Mouse (Mus musculus) testis, adult 2 months (tissue): ENCODE results near the gene Chchd6.

Experiments
- CTCF ChIP-seq: fragments of 200-500 bp; IDR thresholded peaks from 2 replicates; pipeline ENCODE4 v1.5.1; 2012; ENCODE audit warnings: low read depth, mild to moderate bottlenecking, inconsistent platforms, low read length, moderate library complexity; ENCODE audit not compliant: control insufficient read depth, insufficient read depth, insufficient replicate concordance
- POLR2A ChIP-seq: fragments of 200-500 bp; IDR thresholded peaks from 2 replicates; pipeline ENCODE4 v1.6.1; 2012; ENCODE audit warnings: low read depth, mild to moderate bottlenecking, inconsistent platforms, low read length, moderate library complexity; ENCODE audit not compliant: control insufficient read depth

DNA sequence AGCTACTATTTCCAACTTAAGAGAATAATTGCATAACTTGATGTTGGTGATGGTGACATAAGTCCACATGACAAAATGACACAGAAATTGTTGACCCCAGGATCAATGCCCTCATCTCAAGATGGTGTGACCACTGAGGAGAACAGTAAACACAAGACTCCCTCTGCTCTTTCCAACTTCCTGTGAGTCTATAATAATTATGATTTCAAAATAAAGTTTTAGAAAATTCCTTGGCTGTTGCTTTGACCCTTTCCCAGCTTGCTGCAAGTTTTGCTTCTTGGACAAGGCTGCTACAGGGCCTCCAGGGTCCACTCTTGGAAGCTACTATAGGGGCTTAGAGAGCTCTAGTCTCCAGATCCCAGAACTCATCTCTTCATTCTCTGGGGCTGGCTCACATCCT lies 226.6 kb downstream of the Chchd6 start:
- no peak for TF ChIP-seq CTCF
- TF ChIP-seq POLR2A = no peak
